Mouse (Mus musculus): ENCODE results near the gene 4933402J07Rik. TPM values are rescaled to one million over a fixed set of nuclear protein-coding genes. Genes with fewer than 3 reads are reported as not detected.

Gene 4933402J07Rik
- polyA plus RNA-seq, 2 experiments: not detected

DNA sequence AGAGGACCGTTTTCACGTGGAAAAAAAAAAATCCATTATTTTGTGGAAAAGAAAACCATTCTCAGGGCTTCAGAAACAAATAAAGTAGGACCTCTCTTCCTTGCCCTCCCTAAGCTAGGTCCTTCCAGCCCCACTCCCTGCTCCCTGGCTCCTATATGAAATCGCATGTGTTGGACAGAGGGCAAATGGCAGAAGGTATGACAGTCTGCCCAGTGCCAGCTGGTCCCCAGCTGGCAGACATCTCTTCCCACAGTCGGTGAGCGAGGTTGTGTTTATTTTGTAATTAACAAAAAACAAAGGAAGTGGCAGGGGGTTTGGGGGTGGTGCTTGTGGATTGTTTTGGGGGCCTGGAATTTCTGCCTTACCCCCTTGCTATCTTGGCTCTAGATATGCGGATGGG is 56.6 kb downstream of the 4933402J07Rik start:
- ATAC-seq (ENCODE audit: low FRiP score, low read depth) (no peak), DNase-seq (ENCODE audit: low spot score) (no peak)
- no peak overlapping the region for H3K9ac ChIP-seq (ENCODE audit: low read depth, low read length, severe bottlenecking)
- no peaks in the 10 kb centered on the region for H3K36me3 ChIP-seq (ENCODE audit: control insufficient read depth, insufficient read depth, low read length)
- no peak overlapping the region for H3K4me3 ChIP-seq (replicated peaks; ENCODE audit: low read length)
- no peaks in the 10 kb centered on the region for H3K27me3 ChIP-seq (ENCODE audit: control insufficient read depth, insufficient read depth, low read length)
- H3K27ac ChIP-seq (replicated peaks; ENCODE audit: low read depth, low read length): no peak overlapping the region
- H3K4me1 ChIP-seq (ENCODE audit: control insufficient read depth, insufficient read depth, low read length): no peaks in the 10 kb centered on the region
- no peaks in the 10 kb centered on the region for H3K9me3 ChIP-seq (ENCODE audit: control insufficient read depth, low read length)
- WGBS: 67% methylated on average over 6 of the region's 6 CpGs
- H3K4me2 ChIP-seq (replicated peaks; ENCODE audit: low read depth, low read length, severe bottlenecking): no peak overlapping the region
- no peak for TF ChIP-seq POLR2A (IDR thresholded peaks at IDR 0.05; ENCODE audit: borderline replicate concordance, extremely low read depth, insufficient read depth, insufficient read length)

DNA sequence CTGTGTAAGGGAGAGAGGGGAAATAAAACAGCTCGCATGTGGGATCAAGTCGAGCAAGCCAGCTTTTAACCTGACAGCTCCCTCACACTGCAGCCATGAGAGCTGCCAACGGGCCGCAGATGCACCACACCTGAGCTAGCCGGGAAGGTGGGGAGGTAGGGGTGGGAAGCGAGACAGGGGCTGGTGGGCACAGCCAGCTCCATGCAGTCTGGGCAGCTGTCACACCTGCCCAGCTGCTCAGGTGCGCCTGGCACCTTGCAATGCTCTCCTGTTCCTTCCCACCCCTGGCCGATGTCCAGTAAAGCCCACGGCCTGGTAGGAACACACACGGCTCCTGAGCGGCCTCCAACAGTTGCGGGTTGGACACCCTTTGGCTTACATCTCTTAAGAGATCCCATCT is 57.5 kb downstream of the 4933402J07Rik start:
- no peaks in the 10 kb centered on the region for H3K27me3 ChIP-seq (ENCODE audit: control insufficient read depth, insufficient read depth, low read length)
- DNase-seq (ENCODE audit: low spot score): no peak
- TF ChIP-seq POLR2A (IDR thresholded peaks at IDR 0.05; ENCODE audit: borderline replicate concordance, extremely low read depth, insufficient read depth, insufficient read length): no peak
- no peak overlapping the region for H3K4me2 ChIP-seq (replicated peaks; ENCODE audit: low read depth, low read length, severe bottlenecking)
- H3K27ac ChIP-seq (replicated peaks; ENCODE audit: low read depth, low read length): no peak overlapping the region
- ATAC-seq (ENCODE audit: low FRiP score, low read depth): no peak
- H3K9ac ChIP-seq (ENCODE audit: low read depth, low read length, severe bottlenecking): no peak overlapping the region
- H3K36me3 ChIP-seq (ENCODE audit: control insufficient read depth, insufficient read depth, low read length): no peaks in the 10 kb centered on the region
- no peaks in the 10 kb centered on the region for H3K9me3 ChIP-seq (ENCODE audit: control insufficient read depth, low read length)
- H3K4me3 ChIP-seq (replicated peaks; ENCODE audit: low read length): no peak overlapping the region
- H3K4me1 ChIP-seq (ENCODE audit: control insufficient read depth, insufficient read depth, low read length): no peaks in the 10 kb centered on the region
- WGBS: 79% methylated on average over 12 of the region's 12 CpGs

DNA sequence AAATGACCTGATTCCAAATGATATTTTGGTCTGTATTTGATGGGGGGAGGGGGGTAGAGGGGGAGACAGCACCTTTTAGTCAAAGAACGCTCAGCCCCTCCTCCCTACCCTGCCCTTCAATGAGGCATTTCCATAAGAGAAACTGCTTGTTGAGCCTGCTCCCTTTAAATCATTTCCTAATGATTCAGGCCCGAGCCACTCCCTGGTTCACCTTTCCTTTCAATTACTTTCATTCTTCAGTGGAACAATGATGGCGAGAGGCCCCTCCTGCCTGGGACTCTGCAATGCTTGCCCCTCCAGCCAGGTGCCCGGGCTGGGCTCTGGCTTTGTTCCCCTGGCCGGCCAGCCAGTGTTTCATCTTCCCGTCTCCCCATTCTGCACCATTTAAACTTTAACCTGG is 66.0 kb downstream of the 4933402J07Rik start:
- Histone ChIP-seq H3K4me2 (replicated peaks; ENCODE audit: low read depth, low read length, severe bottlenecking) (no peak overlapping the region), H3K9me3 (ENCODE audit: control insufficient read depth, low read length) (no peaks in the 10 kb centered on the region), H3K4me3 (replicated peaks; ENCODE audit: low read length) (no peak overlapping the region), H3K9ac (ENCODE audit: low read depth, low read length, severe bottlenecking) (no peak overlapping the region), H3K36me3 (ENCODE audit: control insufficient read depth, insufficient read depth, low read length) (no peaks in the 10 kb centered on the region), H3K27me3 (ENCODE audit: control insufficient read depth, insufficient read depth, low read length) (no peaks in the 10 kb centered on the region), H3K27ac (replicated peaks; ENCODE audit: low read depth, low read length) (no peak overlapping the region), H3K4me1 (ENCODE audit: control insufficient read depth, insufficient read depth, low read length) (no peaks in the 10 kb centered on the region)
- no peak for TF ChIP-seq POLR2A (IDR thresholded peaks at IDR 0.05; ENCODE audit: borderline replicate concordance, extremely low read depth, insufficient read depth, insufficient read length)
- ATAC-seq (ENCODE audit: low FRiP score, low read depth) (no peak), DNase-seq (ENCODE audit: low spot score) (no peak)
- WGBS: 35% methylated on average over 6 of the region's 6 CpGs

DNA sequence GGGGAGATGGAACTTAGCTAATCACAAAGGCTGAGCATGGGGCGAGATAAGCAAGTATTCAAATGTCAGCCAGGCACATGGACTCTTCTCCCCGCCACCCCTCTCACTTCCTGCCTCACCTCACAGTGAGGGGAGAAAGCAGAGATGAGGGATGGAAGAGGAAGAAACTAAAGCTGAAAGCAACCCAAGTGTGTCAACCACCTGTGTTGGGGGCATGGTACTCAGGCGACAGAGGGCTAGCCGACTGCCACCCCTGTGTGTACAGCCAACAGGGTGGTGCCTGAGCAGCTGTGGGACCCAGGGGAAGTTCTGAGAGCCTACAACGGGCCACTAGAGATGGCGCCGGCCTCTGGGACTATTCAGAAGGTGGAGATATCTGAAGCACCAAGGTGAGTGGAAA is 68.1 kb downstream of the 4933402J07Rik start:
- TF ChIP-seq POLR2A (IDR thresholded peaks at IDR 0.05; ENCODE audit: borderline replicate concordance, extremely low read depth, insufficient read depth, insufficient read length): no peak
- Histone ChIP-seq H3K9ac (ENCODE audit: low read depth, low read length, severe bottlenecking) (no peak overlapping the region), H3K4me2 (replicated peaks; ENCODE audit: low read depth, low read length, severe bottlenecking) (no peak overlapping the region), H3K27ac (replicated peaks; ENCODE audit: low read depth, low read length) (no peak overlapping the region), H3K9me3 (ENCODE audit: control insufficient read depth, low read length) (no peaks in the 10 kb centered on the region), H3K4me1 (ENCODE audit: control insufficient read depth, insufficient read depth, low read length) (no peaks in the 10 kb centered on the region), H3K4me3 (replicated peaks; ENCODE audit: low read length) (no peak overlapping the region), H3K36me3 (ENCODE audit: control insufficient read depth, insufficient read depth, low read length) (no peaks in the 10 kb centered on the region), H3K27me3 (ENCODE audit: control insufficient read depth, insufficient read depth, low read length) (no peaks in the 10 kb centered on the region)
- DNase-seq (ENCODE audit: low spot score) (no peak), ATAC-seq (ENCODE audit: low FRiP score, low read depth) (no peak)
- 87% methylated on average over 7 of the region's 7 CpGs for WGBS

DNA sequence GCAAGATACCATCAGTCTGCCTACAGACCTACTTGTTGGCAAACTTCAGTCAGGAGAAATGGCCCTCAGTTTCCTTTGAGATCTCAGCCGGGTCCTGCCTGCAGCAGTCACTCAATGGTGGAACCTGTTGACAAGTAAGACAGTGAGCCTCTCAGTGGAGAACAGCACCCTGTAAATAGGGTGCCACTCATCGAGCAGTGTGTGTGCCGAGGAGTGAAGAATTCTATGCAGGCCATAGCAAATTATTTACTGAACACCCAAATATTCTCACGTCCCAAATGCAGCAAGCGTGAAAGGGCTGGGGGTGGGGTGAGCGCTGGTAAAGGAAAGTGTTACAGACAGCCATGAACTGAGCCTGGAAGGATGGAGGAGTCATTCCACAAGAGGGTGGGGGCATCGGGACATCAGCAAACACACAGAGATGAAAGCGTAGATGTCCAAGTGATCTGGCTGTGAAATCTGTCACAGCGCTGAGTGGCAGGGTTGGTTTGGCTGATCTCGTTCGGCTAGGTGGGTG is 72.6 kb downstream of the 4933402J07Rik start:
- no peak overlapping the region for H3K27ac ChIP-seq (replicated peaks; ENCODE audit: low read depth, low read length)
- H3K9me3 ChIP-seq (ENCODE audit: control insufficient read depth, low read length): no peaks in the 10 kb centered on the region
- WGBS: 82% methylated on average over 11 of the region's 11 CpGs
- no peaks in the 10 kb centered on the region for H3K4me1 ChIP-seq (ENCODE audit: control insufficient read depth, insufficient read depth, low read length)
- no peak for TF ChIP-seq POLR2A (IDR thresholded peaks at IDR 0.05; ENCODE audit: borderline replicate concordance, extremely low read depth, insufficient read depth, insufficient read length)
- H3K27me3 ChIP-seq (ENCODE audit: control insufficient read depth, insufficient read depth, low read length): no peaks in the 10 kb centered on the region
- no peak overlapping the region for H3K4me3 ChIP-seq (replicated peaks; ENCODE audit: low read length)
- no peak overlapping the region for H3K9ac ChIP-seq (ENCODE audit: low read depth, low read length, severe bottlenecking)
- DNase-seq (ENCODE audit: low spot score) (no peak), ATAC-seq (ENCODE audit: low FRiP score, low read depth) (no peak)
- H3K4me2 ChIP-seq (replicated peaks; ENCODE audit: low read depth, low read length, severe bottlenecking): no peak overlapping the region
- H3K36me3 ChIP-seq (ENCODE audit: control insufficient read depth, insufficient read depth, low read length): no peaks in the 10 kb centered on the region

Other genes starting within 250 kb of the 4933402J07Rik start
- gene Cbln1, start 91.2 kb upstream of the 4933402J07Rik start, polyA plus RNA-seq (2012; rRNA removed): 1.6 and 1.8 TPM in 2 replicates
- 0.23 and 0.39 TPM in 2 replicates for gene Cbln1, start 91.2 kb upstream of the 4933402J07Rik start, polyA plus RNA-seq (2014; fragmentation: Nextera tagmentation; extraction: Ambion mirVana)

Measured in limb, embryonic 14.5 days (tissue).